Mouse (Mus musculus): ENCODE results near the gene Wwox. TPM values are rescaled to one million over a fixed set of nuclear protein-coding genes. Genes with fewer than 3 reads are reported as not detected.

Wwox gene
- polyA plus RNA-seq, 1 experiment from 2014 or later: 14.3 TPM

- 28% methylated on average over 6 of the region's 6 CpGs for WGBS
- H3K4me2 ChIP-seq: no peak overlapping the region
- H3K4me1 ChIP-seq: peaks cover 27% of the 10 kb centered on the region
- H3K27ac ChIP-seq: no peak overlapping the region
- no peaks in the 10 kb centered on the region for H3K36me3 ChIP-seq (replicated peaks)
- H3K27me3 ChIP-seq: peaks cover 43% of the 10 kb centered on the region
- no peak overlapping the region for H3K9ac ChIP-seq
- H3K4me3 ChIP-seq (replicated peaks): no peak overlapping the region
- no peaks in the 10 kb centered on the region for H3K9me3 ChIP-seq
- no peak for ATAC-seq (ENCODE audit: low FRiP score)
Measured at GRCm38 (mm10) chr8:115151416-115151815, 712.0 kb downstream of the Wwox start.

- no peak overlapping the region for H3K9ac ChIP-seq
- peaks cover 32% of the 10 kb centered on the region for H3K27me3 ChIP-seq
- WGBS: 52% methylated on average over 10 of the region's 10 CpGs
- H3K4me2 ChIP-seq: no peak overlapping the region
- no peak for ATAC-seq (ENCODE audit: low FRiP score)
- H3K4me1 ChIP-seq: peaks cover 45% of the 10 kb centered on the region
- H3K9me3 ChIP-seq: no peaks in the 10 kb centered on the region
- H3K27ac ChIP-seq: no peak overlapping the region
- H3K36me3 ChIP-seq (replicated peaks): no peaks in the 10 kb centered on the region
- no peak overlapping the region for H3K4me3 ChIP-seq (replicated peaks)
Measured at GRCm38 (mm10) chr8:115154096-115154495, 714.6 kb downstream of the Wwox start.

- Histone ChIP-seq H3K9me3 (no peaks in the 10 kb centered on the region), H3K27me3 (peaks cover 20% of the 10 kb centered on the region; the same call in 1 of the 2 replicates), H3K4me3 (replicated peaks) (no peak overlapping the region), H3K36me3 (replicated peaks) (no peaks in the 10 kb centered on the region), H3K27ac (no peak overlapping the region), H3K9ac (no peak overlapping the region), H3K4me2 (no peak overlapping the region), H3K4me1 (peaks cover 51% of the 10 kb centered on the region)
- ATAC-seq (ENCODE audit: low FRiP score): no peak
- WGBS: 88% methylated on average over 8 of the region's 8 CpGs
Measured at GRCm38 (mm10) chr8:115156142-115156541, 716.7 kb downstream of the Wwox start.

GRCm38 (mm10) chr8:115157977-115158720 lies 718.7 kb downstream of the Wwox start:
- H3K9me3 ChIP-seq: no peaks in the 10 kb centered on the region
- peak overlapping the region; percentile 59 for H3K27ac ChIP-seq
- peaks cover 30% of the 10 kb centered on the region for H3K27me3 ChIP-seq
- peak overlapping the region; percentile 53 for H3K4me2 ChIP-seq
- no peaks in the 10 kb centered on the region for H3K36me3 ChIP-seq (replicated peaks)
- ATAC-seq (ENCODE audit: low FRiP score): peak; percentile 89
- peaks cover 47% of the 10 kb centered on the region for H3K4me1 ChIP-seq
- WGBS: 17% methylated on average over 12 of the region's 12 CpGs
- no peak overlapping the region for H3K4me3 ChIP-seq (replicated peaks)
- no peak overlapping the region for H3K9ac ChIP-seq

GRCm38 (mm10) chr8:115158721-115159111 lies 719.3 kb downstream of the Wwox start:
- 2% methylated on average over 8 of the region's 8 CpGs for WGBS
- H3K9ac ChIP-seq: 0 out of 2 replicates have a peak overlapping the region, but pooled peaks have one; percentile 33
- no peaks in the 10 kb centered on the region for H3K9me3 ChIP-seq
- peak overlapping the region; percentile 73 for H3K27ac ChIP-seq
- H3K4me1 ChIP-seq: peaks cover 47% of the 10 kb centered on the region
- H3K4me3 ChIP-seq (replicated peaks): peak overlapping the region; percentile 20; the same call in 1 of the 2 replicates
- no peaks in the 10 kb centered on the region for H3K36me3 ChIP-seq (replicated peaks)
- peak; percentile 54 for ATAC-seq (ENCODE audit: low FRiP score)
- H3K4me2 ChIP-seq: peak overlapping the region; percentile 53
- peaks cover 30% of the 10 kb centered on the region for H3K27me3 ChIP-seq

GRCm38 (mm10) chr8:115159208-115159607 lies 719.8 kb downstream of the Wwox start:
- Histone ChIP-seq H3K36me3 (replicated peaks) (no peaks in the 10 kb centered on the region), H3K9ac (0 out of 2 replicates have a peak overlapping the region, but pooled peaks have one; percentile 33), H3K4me1 (peaks cover 45% of the 10 kb centered on the region), H3K27ac (peak overlapping the region; percentile 73), H3K9me3 (no peaks in the 10 kb centered on the region), H3K4me3 (replicated peaks) (peak overlapping the region; percentile 20), H3K4me2 (peak overlapping the region; percentile 53), H3K27me3 (peaks cover 33% of the 10 kb centered on the region)
- no peak for ATAC-seq (ENCODE audit: low FRiP score)
- WGBS: 14% methylated on average over 18 of the region's 18 CpGs

GRCm38 (mm10) chr8:115159711-115160374 lies 720.4 kb downstream of the Wwox start:
- H3K4me1 ChIP-seq: peaks cover 43% of the 10 kb centered on the region
- no peaks in the 10 kb centered on the region for H3K36me3 ChIP-seq (replicated peaks)
- no peaks in the 10 kb centered on the region for H3K9me3 ChIP-seq
- no peak overlapping the region for H3K9ac ChIP-seq
- peaks cover 38% of the 10 kb centered on the region for H3K27me3 ChIP-seq
- ATAC-seq (ENCODE audit: low FRiP score): no peak
- peak overlapping the region; percentile 29 for H3K4me3 ChIP-seq (replicated peaks)
- H3K4me2 ChIP-seq: peak overlapping the region; percentile 53
- WGBS: 10% methylated on average over 21 of the region's 22 CpGs
- 0 out of 2 replicates have a peak overlapping the region, but pooled peaks have one; percentile 13 for H3K27ac ChIP-seq

GRCm38 (mm10) chr8:115160407-115160806 lies 721.0 kb downstream of the Wwox start:
- WGBS: 86% methylated on average over 5 of the region's 5 CpGs
- H3K27ac ChIP-seq: no peak overlapping the region
- ATAC-seq (ENCODE audit: low FRiP score): no peak
- H3K4me1 ChIP-seq: peaks cover 43% of the 10 kb centered on the region
- H3K27me3 ChIP-seq: peaks cover 44% of the 10 kb centered on the region
- no peaks in the 10 kb centered on the region for H3K36me3 ChIP-seq (replicated peaks)
- no peak overlapping the region; the same call in 1 of the 2 replicates for H3K4me3 ChIP-seq (replicated peaks)
- H3K4me2 ChIP-seq: peak overlapping the region; percentile 53
- no peaks in the 10 kb centered on the region for H3K9me3 ChIP-seq
- no peak overlapping the region for H3K9ac ChIP-seq

- H3K9me3 ChIP-seq: no peaks in the 10 kb centered on the region
- ATAC-seq (ENCODE audit: low FRiP score): no peak
- peaks cover 51% of the 10 kb centered on the region for H3K27me3 ChIP-seq
- no peak overlapping the region for H3K4me2 ChIP-seq
- WGBS: 36% methylated on average over 9 of the region's 9 CpGs
- peaks cover 43% of the 10 kb centered on the region for H3K4me1 ChIP-seq
- no peaks in the 10 kb centered on the region for H3K36me3 ChIP-seq (replicated peaks)
- no peak overlapping the region for H3K27ac ChIP-seq
- H3K4me3 ChIP-seq (replicated peaks): no peak overlapping the region
- no peak overlapping the region for H3K9ac ChIP-seq
Measured at GRCm38 (mm10) chr8:115161520-115161919, 722.1 kb downstream of the Wwox start.

GRCm38 (mm10) chr8:115164872-115165271 lies 725.4 kb downstream of the Wwox start:
- H3K9me3 ChIP-seq: no peaks in the 10 kb centered on the region
- H3K4me1 ChIP-seq: peaks cover 18% of the 10 kb centered on the region
- H3K4me3 ChIP-seq (replicated peaks): no peak overlapping the region
- no peak overlapping the region for H3K27ac ChIP-seq
- 39% methylated on average over 13 of the region's 13 CpGs for WGBS
- no peak for ATAC-seq (ENCODE audit: low FRiP score)
- no peak overlapping the region for H3K9ac ChIP-seq
- no peak overlapping the region for H3K4me2 ChIP-seq
- peaks cover 45% of the 10 kb centered on the region for H3K27me3 ChIP-seq
- no peaks in the 10 kb centered on the region for H3K36me3 ChIP-seq (replicated peaks)

- H3K9me3 ChIP-seq: no peaks in the 10 kb centered on the region
- peak overlapping the region; percentile 51 for H3K27ac ChIP-seq
- no peaks in the 10 kb centered on the region for H3K36me3 ChIP-seq (replicated peaks)
- peak overlapping the region; percentile 36 for H3K4me2 ChIP-seq
- 14% methylated on average over 14 of the region's 14 CpGs for WGBS
- H3K27me3 ChIP-seq: peaks cover 23% of the 10 kb centered on the region
- H3K9ac ChIP-seq: no peak overlapping the region
- peak; percentile 88 for ATAC-seq (ENCODE audit: low FRiP score)
- no peak overlapping the region for H3K4me3 ChIP-seq (replicated peaks)
- peaks cover 16% of the 10 kb centered on the region for H3K4me1 ChIP-seq
Measured at GRCm38 (mm10) chr8:115173634-115174081, 734.2 kb downstream of the Wwox start.

GRCm38 (mm10) chr8:115185431-115185964 lies 746.0 kb downstream of the Wwox start:
- no peaks in the 10 kb centered on the region for H3K9me3 ChIP-seq
- no peaks in the 10 kb centered on the region for H3K36me3 ChIP-seq (replicated peaks)
- H3K9ac ChIP-seq: no peak overlapping the region
- no peak overlapping the region for H3K27ac ChIP-seq
- no peak overlapping the region for H3K4me2 ChIP-seq
- H3K4me3 ChIP-seq (replicated peaks): no peak overlapping the region
- 68% methylated on average over 6 of the region's 6 CpGs for WGBS
- H3K4me1 ChIP-seq: peaks cover 8% of the 10 kb centered on the region
- H3K27me3 ChIP-seq: peaks cover 17% of the 10 kb centered on the region; the same call in 1 of the 2 replicates
- ATAC-seq (ENCODE audit: low FRiP score): no peak
